Mouse (Mus musculus) cortical plate, adult 2 months (tissue): Measurements from ENCODE around the gene 3110018I06Rik.

Experiments used
- CTCF ChIP-seq: fragments of 200-500 bp; IDR thresholded peaks from 2 replicates; pipeline ENCODE4 v1.5.1; 2011; ENCODE audit warnings: mild to moderate bottlenecking, control low read depth, low read length; ENCODE audit not compliant: insufficient read depth; ENCODE audit errors: extremely low read depth
- POLR2A ChIP-seq: fragments of 200-500 bp; IDR thresholded peaks from 2 replicates; pipeline ENCODE4 v1.6.1; 2011; ENCODE audit warnings: mild to moderate bottlenecking, low read length, control low read depth; ENCODE audit not compliant: insufficient read depth; ENCODE audit errors: extremely low read depth

- TF ChIP-seq CTCF (no peak), POLR2A (no peak)
Measured at GRCm38 (mm10) chr12:107444681-107445080, 43.8 kb upstream of the 3110018I06Rik start.
